Mouse (Mus musculus) layer of hippocampus, adult 8-10 months (tissue): ENCODE data around the gene Serpinb9d. TPM values are rescaled to one million over a fixed set of nuclear protein-coding genes. Genes with fewer than 3 reads are reported as not detected.
"Not testable (repeated sequence)": the region's sequence is repeated elsewhere in the genome, so short reads cannot be mapped to it uniquely, and the experiment has no call there.

Experiments
- DNase-seq, 2 experiments: peaks; one replicate each; pipeline ENCODE4 v3.0.0; 2022; ENCODE audit warnings: low spot score in 2 of 2
- total RNA-seq, 4 experiments: library from RNA; stranded (reverse); gene quantifications; 2 replicates each; pipeline ENCODE4 v1.2.4; 2022

Serpinb9d gene
- total RNA-seq = not detected

DNA sequence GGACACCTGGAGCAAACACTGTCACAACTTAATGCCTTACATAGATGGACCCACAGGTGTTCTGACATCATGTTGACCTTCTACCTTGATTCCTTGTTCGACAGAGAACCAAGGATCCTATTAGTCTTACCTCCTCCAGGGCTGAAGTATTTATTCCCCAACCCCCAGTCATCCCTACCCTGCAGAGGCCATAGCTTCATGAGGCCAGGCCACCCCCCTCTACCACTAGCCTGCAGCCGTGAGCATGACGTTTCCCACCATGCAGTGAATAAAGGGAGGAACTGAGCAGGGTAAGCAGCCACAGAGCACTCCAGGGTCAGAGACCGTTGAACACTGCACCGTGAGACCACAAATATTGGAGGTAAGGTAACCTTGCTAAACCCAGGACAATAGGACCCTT lies at the start of gene Serpinb9d:
Gene Serpinb9d (plus strand): TSS at position 301 of the 400 bp plus-strand sequence.
- DNase-seq = no peak

DNA sequence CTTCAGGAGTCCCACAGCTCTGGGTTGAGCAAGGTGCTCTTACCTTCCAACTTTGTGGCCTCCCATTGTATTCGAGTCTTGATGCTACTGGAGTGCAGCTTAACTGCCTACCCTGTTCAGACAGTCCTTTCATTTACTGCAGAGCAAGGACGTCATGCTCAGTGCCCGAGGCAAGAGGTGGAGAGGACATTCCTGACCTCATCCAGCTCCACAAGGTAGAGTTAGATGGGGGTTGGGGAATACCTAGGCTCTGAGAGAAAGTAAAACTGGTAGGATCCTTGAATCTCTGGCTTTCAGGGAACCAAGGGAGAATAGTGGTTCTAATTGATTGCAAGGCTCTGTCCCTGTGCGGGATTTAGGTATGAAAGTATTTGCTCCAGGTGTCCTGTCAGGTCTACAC lies 33.1 kb upstream of the Serpinb9d start, which contains the start of gene Serpinb9c:
Gene Serpinb9c (minus strand): TSS at position 101 of the 400 bp plus-strand sequence.
- DNase-seq = no peak

DNA sequence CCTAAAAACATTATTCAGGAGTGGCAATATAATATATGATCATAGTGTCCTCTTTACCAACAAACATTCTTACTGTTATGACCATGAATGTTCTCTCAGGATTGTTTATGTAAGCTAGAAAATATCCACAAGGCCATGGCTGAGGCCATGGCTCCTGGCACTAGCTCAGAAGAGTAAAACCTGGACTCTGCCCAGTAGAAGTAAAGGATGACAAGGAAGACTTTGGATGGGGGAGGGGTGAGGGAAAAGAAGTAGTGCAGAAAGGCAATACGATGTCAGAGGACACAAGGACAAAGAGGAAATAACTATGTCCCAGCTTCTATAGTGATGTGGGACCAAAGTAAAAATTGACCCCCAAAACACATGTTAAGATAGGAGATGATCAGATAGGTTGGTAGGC lies 2.3 kb upstream of the Serpinb9d start:
- not testable (repeated sequence) for DNase-seq

DNA sequence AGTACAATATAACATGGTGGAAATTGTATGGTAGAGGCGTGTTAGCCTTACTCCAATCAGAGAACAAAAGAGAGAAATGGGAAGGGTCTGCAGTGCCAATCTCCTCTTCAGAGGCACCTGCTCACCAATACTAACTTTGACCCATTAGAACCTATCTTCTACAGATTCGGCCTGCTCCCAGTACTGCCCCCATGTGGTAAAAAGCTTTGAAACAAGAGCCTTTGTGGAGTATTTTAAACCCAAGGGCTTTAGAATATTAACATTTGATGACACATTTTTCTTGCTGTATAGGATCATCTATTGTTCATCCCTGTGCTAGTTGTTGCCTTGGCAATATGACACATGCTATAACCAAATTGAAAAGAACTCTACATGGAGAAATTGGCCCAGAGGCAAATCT lies 7.0 kb downstream of the Serpinb9d start:
- DNase-seq = no peak

DNA sequence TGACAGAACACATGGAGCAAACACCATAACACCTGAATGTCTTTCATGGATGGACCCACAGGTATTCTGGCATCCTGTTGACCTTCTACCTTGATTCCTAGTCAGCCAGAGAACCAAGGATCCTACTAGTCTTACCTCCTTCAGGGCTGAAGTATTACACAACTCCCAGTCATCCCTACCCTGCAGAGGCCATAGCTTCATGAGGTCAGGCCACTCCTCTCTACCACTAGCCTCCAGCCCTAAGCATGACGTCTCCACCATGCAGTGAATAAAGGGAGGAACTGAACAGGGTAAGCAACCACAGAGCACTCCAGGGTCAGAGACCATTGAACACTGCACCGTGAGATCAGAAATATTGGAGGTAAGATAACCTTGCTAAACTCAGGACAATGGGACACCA lies 56.6 kb downstream of the Serpinb9d start, which contains the start of gene Serpinb9e:
Gene Serpinb9e (plus strand): TSS at position 301 of the 400 bp plus-strand sequence.
- DNase-seq = not testable (repeated sequence)

Other genes with a start within 250 kb of the Serpinb9d start
- gene Serpinb6b, start 227.8 kb upstream of the Serpinb9d start, total RNA-seq = 1 to 10 TPM in 3 of 4 experiments, under 1 TPM in 1; 0.72 to 1.6 (median 1.2) TPM
- 1 to 10 TPM; 5.5 to 6.5 (median 5.9) TPM for gene Serpinb9, start 189.7 kb upstream of the Serpinb9d start, total RNA-seq
- not detected for gene Serpinb9b, start 165.5 kb upstream of the Serpinb9d start, total RNA-seq
- gene Serpinb1b, start 114.4 kb upstream of the Serpinb9d start, total RNA-seq = under 1 TPM; 0.39 to 0.89 (median 0.72) TPM
- not detected for gene Serpinb9c, start 33.2 kb upstream of the Serpinb9d start, total RNA-seq
- gene Serpinb9e, start 56.7 kb downstream of the Serpinb9d start, total RNA-seq = not detected
- gene Serpinb9f, start 131.1 kb downstream of the Serpinb9d start, total RNA-seq = not detected
- gene Gm11397, start 202.8 kb downstream of the Serpinb9d start, total RNA-seq = not detected